Mouse (Mus musculus) embryo, embryonic 10 days (tissue): Measurements from ENCODE around the gene Ccdc130.

Experiments used
- DNase-seq: peaks from one replicate; pipeline ENCODE4 v3.0.0-alpha.2; 2015; ENCODE audit warnings: low spot score

Gene Ccdc130

DNA sequence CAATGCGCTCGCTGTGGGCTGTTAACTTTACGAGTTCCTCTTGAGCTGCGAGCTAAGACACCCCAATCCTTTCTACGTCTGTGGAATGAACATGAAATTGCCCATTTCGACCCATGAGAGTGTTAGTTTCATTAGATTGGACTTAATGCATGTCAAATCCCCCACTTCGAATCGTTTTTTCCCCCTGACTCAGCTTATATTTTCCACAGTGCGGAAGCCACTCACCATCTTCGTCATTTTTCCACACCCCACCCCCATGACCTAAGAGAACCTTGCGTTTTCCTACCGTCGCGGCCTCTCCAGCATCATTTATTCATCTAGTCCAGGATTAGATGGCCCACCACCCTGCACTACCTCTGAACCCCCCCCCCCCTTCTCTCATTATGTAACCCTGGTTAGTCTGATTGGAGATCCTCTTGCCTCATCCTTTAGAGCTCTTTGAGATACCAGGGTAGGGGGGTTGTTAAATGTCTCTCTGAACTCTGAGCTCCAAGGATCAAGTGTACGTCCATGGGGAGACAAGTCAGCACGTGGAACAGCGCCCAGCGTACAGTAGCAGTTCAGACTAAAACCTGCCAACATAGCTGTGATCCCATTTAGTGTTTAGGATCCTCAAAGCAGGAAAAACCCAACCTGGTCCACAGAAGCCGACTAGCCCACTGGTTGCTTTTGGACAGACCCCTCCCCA lies 32.5 kb downstream of the Ccdc130 start:
- no peak for DNase-seq

DNA sequence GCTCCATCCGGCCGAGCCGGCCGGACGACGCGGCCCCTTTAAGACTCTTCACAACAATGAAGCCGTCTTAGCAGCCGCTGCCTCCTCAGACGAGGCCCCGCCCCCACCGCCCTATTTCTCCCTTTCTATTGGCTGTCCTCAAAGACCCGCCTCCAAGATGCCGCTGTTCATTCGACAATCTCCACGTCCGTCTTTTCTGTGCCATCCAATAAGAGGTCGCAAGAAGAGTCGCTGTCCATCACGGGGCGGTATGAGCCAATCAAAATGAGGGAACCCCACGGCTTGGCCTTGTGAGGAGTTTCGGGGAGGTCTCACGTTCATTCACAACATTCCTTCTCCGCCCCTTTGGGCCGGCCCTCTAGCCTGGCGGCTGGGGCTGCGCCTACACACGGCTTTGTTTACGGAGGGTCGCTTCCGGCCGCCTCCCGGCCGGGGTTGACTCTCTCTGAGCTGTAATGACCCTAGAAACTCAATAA lies 33.1 kb downstream of the Ccdc130 start, which contains the start of gene Zswim4:
TSS of gene Zswim4 (minus strand) at position 58 of the 476 bp plus-strand sequence.
- DNase-seq, result peak; percentile 99

- no peak for DNase-seq
Measured at GRCm38 (mm10) chr8:84236410-84236997, 33.7 kb downstream of the Ccdc130 start.

DNA sequence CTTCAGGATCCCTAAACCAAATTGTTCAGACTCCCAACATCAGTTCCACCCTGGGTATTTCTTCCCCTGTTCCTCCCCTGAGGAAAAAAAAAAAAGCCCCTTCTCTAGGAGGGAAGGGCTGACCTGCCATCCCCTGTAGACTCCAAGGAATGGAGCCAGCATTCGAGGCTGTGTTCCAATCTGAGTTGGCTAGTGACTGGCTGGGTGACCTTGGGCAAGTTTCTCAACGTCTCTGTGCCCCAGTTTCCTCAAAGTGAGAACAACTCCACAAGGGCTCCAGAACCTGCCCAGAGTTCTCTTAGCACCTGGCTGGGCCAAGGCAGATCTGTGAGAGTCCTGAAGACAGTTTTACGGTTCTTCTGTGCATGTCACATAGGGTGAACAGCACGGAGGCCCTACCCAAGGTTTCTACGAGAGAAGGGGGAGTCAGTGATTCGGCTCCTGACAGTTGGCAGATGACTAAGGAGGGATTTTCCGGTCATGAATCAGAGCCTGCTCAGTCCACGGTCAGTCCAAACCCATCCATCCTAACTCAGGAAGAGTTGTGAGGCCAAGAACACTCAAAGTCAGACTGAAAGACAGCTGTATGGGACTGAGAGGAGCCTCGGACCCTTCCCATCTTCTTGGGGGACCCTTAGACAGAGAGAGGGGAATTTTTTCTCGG lies 34.3 kb downstream of the Ccdc130 start:
- DNase-seq, result no peak

- DNase-seq, result no peak
Measured at GRCm38 (mm10) chr8:84233055-84233454, 37.1 kb downstream of the Ccdc130 start.

GRCm38 (mm10) chr8:84230735-84231134 lies 39.4 kb downstream of the Ccdc130 start:
- peak; percentile 35 for DNase-seq

DNA sequence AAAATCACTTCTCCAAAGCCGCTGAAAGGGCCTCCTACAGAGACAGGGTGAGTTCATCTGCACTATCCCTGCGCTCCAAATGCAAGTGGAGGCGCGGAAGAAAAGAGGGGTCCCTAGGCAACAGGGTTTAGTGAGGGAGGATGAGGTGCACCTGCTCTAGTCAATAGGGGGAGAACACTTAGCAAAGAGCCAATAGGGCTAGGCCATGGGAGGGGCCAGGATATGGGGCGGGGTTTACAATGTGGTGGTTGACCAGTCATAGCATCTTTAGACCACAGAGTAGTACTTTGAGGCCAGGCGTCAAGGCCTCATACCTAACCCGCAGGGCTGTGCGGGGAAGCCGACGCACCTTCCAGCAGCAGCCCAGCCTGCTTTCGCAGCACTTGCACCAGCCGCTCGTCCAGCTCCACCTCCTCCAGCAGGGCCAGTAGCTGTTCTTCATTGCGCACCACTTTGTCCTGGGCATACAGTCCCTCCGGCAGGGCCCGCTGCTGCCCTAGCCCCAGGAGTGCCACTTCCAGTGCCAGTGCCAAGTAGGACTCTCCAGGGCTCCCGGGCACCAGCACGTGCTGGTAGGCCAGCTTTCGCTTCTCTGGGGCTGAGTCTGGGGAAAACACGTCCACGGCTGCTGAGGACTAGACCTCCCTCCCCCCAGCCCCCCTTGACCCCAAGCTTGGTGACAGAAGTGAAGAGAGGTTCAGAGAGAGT lies 46.7 kb downstream of the Ccdc130 start:
- DNase-seq, result no peak

- DNase-seq, result no peak
Measured at GRCm38 (mm10) chr8:84222566-84223165, 47.5 kb downstream of the Ccdc130 start.

DNA sequence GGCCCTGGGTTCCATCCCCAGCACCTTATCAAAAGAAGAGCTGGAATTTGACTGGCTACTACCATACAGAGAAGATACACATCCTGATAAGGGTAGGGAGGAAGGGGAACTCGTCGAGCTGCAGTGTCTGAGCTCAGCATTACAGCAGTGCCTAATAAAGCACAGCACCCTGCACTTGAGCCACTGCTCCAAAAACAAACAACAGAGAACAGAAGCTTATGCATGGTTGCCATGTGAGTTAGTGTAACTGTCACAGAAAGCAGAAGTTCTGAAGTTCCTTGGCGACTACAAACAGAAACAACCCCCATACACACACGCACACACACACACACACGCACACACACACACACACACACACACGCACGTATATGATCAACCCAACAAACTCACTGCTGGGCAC lies 50.1 kb downstream of the Ccdc130 start:
- no peak for DNase-seq

DNA sequence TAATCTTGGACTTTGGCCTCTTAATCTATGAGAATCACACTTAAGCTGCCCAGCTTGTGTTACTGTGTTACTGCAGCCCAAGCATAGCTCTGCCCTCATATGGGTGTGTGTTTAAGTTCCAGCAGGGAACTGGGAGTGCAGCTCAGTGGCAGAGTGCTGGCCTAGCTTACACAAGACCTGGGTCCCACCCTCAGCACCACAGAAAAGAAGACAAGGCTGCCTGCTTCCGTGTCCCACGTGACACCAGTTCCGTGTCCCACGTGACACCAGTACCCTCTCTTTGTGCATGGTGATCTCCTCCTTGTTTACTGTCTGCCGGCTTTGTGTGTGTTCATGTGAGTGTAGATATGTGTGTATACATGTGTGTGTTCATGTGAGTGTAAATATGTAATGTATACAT lies 52.0 kb downstream of the Ccdc130 start:
- no peak for DNase-seq

GRCm38 (mm10) chr8:84217206-84217605 lies 53.0 kb downstream of the Ccdc130 start:
- DNase-seq, result no peak

GRCm38 (mm10) chr8:84213277-84213676 lies 56.9 kb downstream of the Ccdc130 start:
- no peak for DNase-seq

DNA sequence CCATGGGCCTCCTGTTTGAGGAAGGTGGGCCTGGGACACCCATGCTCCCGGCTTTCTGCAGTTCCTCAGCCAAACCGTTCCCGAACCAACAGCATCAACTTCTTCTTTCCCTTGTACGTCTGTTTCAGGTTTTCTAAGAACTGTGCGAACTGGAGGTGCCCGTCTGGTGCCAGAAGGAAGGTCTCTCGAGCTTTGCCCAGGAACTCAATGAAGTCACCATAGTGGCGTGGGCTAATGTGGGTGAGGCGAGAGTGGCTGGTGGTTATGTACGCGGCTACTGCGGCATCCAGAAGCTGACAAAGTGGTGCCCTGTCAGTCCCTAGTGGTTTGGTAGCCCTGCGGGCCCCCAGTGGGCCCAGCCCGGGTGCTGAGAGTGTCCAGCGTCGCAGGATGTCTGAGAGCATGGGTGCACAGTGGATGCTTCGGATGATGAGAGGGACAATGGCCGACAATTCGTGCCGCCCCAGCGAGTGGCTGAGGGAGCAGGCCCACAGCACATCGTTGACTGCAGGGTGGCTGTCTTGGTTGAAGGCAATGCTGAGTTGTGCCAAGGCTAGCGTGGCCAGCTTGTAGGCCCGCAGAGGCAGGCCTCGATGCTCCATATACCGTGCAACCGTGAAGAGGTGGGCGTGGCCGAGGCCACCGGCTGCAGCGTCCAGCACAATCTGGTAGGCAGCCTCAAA lies 58.2 kb downstream of the Ccdc130 start:
- DNase-seq, result no peak

GRCm38 (mm10) chr8:84211202-84211601 lies 59.0 kb downstream of the Ccdc130 start:
- DNase-seq, result no peak

DNA sequence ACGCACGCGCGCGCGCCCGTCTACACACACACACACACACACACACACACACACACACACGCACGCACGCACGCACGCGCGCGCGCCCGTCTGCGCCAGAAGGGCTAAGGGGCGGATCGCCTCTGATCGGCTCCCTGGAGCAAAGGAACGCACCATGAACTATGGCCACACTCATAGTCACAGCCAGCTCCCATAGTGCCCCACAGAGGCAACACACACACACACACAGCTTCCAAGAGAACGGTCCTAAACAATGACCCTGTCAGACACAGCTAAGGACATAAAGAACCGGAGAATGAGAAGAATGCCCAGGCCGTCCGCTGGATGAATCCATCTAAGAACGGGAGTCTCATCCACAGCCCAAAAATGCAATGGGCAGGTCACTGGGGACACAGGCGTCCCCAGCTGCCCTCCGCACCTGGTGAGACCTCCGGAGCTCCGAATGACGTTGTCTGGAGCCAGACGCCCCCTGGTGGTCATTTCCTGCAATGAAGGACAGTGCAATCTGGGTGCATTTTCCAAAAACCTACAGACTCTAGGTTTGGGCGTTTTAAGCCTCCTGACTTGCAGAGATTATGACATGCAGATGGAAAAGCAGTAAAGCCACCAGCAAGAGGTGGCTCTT lies 59.9 kb downstream of the Ccdc130 start:
- peak; percentile 82 for DNase-seq

DNA sequence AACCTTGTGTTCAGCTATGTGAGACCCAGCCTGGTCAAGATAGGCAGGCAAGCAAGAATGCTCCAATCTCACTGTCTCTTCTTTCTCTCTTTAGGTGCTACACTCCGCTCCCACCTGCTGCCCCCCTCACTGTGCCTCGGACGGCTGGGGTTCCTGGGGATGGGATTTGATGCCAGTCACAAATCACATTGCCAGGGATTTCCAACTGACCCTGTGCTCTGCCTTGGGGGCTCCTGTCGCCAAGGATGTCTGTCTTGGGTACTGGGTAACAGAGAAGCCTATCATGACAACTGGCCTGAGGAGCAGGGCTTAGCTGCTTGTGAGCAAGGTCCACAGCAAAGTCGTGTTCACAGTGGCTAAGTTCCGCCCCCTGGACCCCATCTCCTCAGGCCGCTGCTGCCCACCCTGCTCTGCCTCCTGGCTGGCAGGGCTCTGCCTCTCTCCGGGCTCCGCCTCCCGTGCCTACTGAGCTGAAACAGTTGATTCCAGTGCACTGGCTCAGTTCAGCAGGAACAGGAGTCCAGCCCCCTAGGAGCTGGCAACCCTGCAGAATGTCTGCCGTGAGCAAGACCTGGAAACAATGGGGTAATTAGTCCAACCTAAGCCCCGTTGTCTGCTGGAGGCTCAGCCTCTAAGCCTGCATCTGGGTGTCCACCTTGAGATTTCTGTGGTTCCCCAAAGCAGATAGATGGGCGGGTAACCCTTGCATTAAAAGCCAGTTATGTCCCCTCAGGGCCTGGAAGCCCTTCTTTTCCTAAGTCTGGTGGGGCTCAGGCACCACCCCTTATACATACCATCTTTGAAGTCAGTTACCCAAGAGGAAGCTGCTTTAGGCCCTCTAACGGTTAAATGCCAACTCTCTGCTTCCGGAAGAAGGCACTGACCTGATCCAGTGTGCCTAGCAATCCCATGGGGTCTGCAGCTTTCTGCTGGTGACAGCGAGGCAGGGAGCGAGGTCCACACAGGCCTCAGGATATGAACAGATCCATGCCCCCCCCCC lies 61.5 kb downstream of the Ccdc130 start:
- DNase-seq, result no peak

DNA sequence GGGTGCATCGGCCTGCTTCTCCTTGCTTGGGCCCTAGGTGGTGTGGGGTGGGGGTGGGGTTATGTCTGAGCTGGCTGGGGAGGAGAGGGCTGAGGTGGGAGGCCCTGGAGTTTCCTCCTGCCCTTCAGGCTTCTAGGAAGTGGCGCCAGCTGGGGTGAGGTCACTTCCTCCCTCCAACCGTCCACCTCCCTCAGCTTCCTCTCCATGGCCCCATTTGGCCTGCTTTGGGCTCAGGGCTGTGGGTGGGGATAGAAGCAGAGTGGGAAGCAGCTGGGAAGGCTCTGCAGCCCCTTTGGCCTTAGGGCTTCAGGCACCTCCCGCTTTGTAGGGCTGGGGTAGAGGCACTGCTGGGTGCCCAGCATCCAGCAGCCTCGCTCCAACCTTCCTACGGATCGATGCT lies 62.4 kb downstream of the Ccdc130 start:
- DNase-seq, result no peak
